Mouse (Mus musculus): ENCODE data around the gene Irx6. TPM values are rescaled to one million over a fixed set of nuclear protein-coding genes. Genes with fewer than 3 reads are reported as not detected.

Irx6 gene
- polyA plus RNA-seq (2012; rRNA removed), result not detected in 2 replicates

GRCm38 (mm10) chr8:92674244-92675128 lies at the start of gene Irx6:
Gene Irx6, plus strand, starts transcription at chr8:92674288.

Other genes starting within 250 kb of the Irx6 start
- gene Mmp2, start 153.0 kb downstream of the Irx6 start, polyA plus RNA-seq (2012; rRNA removed), result 6.2 and 8.0 TPM in 2 replicates
- 4.2 and 4.7 TPM in 2 replicates for gene Lpcat2, start 181.1 kb downstream of the Irx6 start, polyA plus RNA-seq (2012; rRNA removed)
- 0.10 and 0.14 TPM in 2 replicates for gene Capns2, start 227.1 kb downstream of the Irx6 start, polyA plus RNA-seq (2012; rRNA removed)